22 mouse cellular contexts compared by ENCODE assay signal in genomic region chr3:84492148-84492547, GRCm38 (mm10). TPM values are rescaled to one million over a fixed set of nuclear protein-coding genes. Genes with fewer than 3 reads are reported as not detected.
DNase-seq lines count a peak whose midpoint lies in the region; ATAC-seq and TF ChIP-seq lines count a peak whose summit lies in the region.
"Had no signal": no experiment of that assay in that cellular context is flagged by ENCODE, and none has a peak within 500 bp of the region (broad histone marks: within the 10 kb centered on the region; RNA-seq: fewer than 3 reads in every experiment).

No protein-coding gene starts in this region.

- H3K27me3 ChIP-seq in forebrain, postnatal 0 days (ENCODE audit: insufficient read depth, low read length) = no peaks in the 10 kb centered on the region
- H3K27me3 ChIP-seq in forebrain, embryonic 10.5 days (ENCODE audit: poor library complexity, severe bottlenecking) = no peaks in the 10 kb centered on the region
- H3K27me3 ChIP-seq: embryonic facial prominence, embryonic 13.5 days; forebrain, embryonic 13.5 days; heart, embryonic 15.5 days; Patski had no signal

- H3K4me2 ChIP-seq in forebrain, postnatal 0 days (ENCODE audit: low read depth) = no peak overlapping the region
- H3K4me2 ChIP-seq: embryonic facial prominence, embryonic 13.5 days; forebrain, embryonic 13.5 days; heart, embryonic 11.5 days; heart, embryonic 15.5 days had no signal

- no peak overlapping the region for H3K27ac ChIP-seq in forebrain, postnatal 0 days (ENCODE audit: low read depth, low read length)
- no peak overlapping the region for H3K27ac ChIP-seq in forebrain, embryonic 10.5 days
- H3K27ac ChIP-seq: embryonic facial prominence, embryonic 13.5 days; forebrain, embryonic 13.5 days; heart, adult 2 months; heart, embryonic 15.5 days had no signal

- DNase-seq in forebrain, postnatal 0 days = no peak
- no peak for DNase-seq in forebrain, embryonic 10.5 days (ENCODE audit: extremely low spot score, low spot score)
- DNase-seq in lung, postnatal 25 days (ENCODE audit: low spot score) = peak; percentile 29
- DNase-seq in lung, postnatal 4 days = no peak
- no peak for DNase-seq in right cerebral cortex, postnatal 36 days (ENCODE audit: low spot score in 2 of 2)
- DNase-seq in gastrocnemius, postnatal 36 days = no peak
- DNase-seq: adrenal gland, postnatal 14 days; cerebellum, adult 11-12 months; cerebellum, adult 9-10 months; cerebellum, postnatal 25 days; heart, adult 2 months; heart, postnatal 14 days had no signal

- H3K9ac ChIP-seq in forebrain, postnatal 0 days = no peak overlapping the region
- H3K9ac ChIP-seq: embryonic facial prominence, embryonic 13.5 days; forebrain, embryonic 13.5 days; heart, embryonic 15.5 days had no signal

- H3K4me3 ChIP-seq in forebrain, postnatal 0 days (ENCODE audit: low read depth, low read length) = no peak overlapping the region
- no peak overlapping the region for H3K4me3 ChIP-seq in forebrain, embryonic 10.5 days
- H3K4me3 ChIP-seq: embryonic facial prominence, embryonic 13.5 days; forebrain, embryonic 13.5 days; heart, adult 2 months; heart, embryonic 15.5 days; hindbrain, embryonic 10.5 days had no signal

- H3K36me3 ChIP-seq in forebrain, postnatal 0 days (ENCODE audit: insufficient read depth) = no peaks in the 10 kb centered on the region
- peaks cover 19% of the 10 kb centered on the region for H3K36me3 ChIP-seq in forebrain, embryonic 10.5 days (replicated peaks)

- intact Hi-C loops in gastrocnemius, postnatal 36 days (cut with DNase I) = no loop called here

- TF ChIP-seq CTCF in forebrain, postnatal 0 days (IDR thresholded peaks at IDR 0.05; ENCODE audit: low read depth) = no peak

- 60% methylated on average over 4 of the region's 4 CpGs for WGBS in forebrain, postnatal 0 days
- 89% methylated on average over 4 of the region's 4 CpGs for WGBS in forebrain, embryonic 10.5 days

- peak; percentile 60; the same call in 1 of the 2 replicates for ATAC-seq in forebrain, postnatal 0 days
- peak; percentile 83 to 86 for ATAC-seq in hematopoietic stem cell, adult 5-6 weeks (replicated peaks in 1 of 2; ENCODE audit: insufficient read depth in 1 of 2, low FRiP score in 2 of 2, low TSS enrichment in 1 of 2, low read depth in 1 of 2, poor library complexity in 2 of 2, severe bottlenecking in 2 of 2)
- ATAC-seq: activated CD4-positive, CD25-positive, alpha-beta regulatory T cell, adult 4 months; forebrain, embryonic 13.5 days; hindbrain, embryonic 16.5 days; inflammation-experienced regulatory T-cells, adult 6 months; Patski had no signal

- H3K4me1 ChIP-seq in forebrain, postnatal 0 days (ENCODE audit: insufficient read depth) = no peaks in the 10 kb centered on the region
- peaks cover 23% of the 10 kb centered on the region for H3K4me1 ChIP-seq in forebrain, embryonic 10.5 days
- H3K4me1 ChIP-seq: heart, embryonic 15.5 days had no signal

- no peaks in the 10 kb centered on the region for H3K9me3 ChIP-seq in forebrain, postnatal 0 days (ENCODE audit: low read length)
- H3K9me3 ChIP-seq in forebrain, embryonic 10.5 days = no peaks in the 10 kb centered on the region
- H3K9me3 ChIP-seq: embryonic facial prominence, embryonic 13.5 days; forebrain, embryonic 13.5 days; heart, embryonic 15.5 days; hindbrain, embryonic 10.5 days had no signal

RNA-seq across cellular contexts. Expression of gene Fhdc1, which starts 11.9 kb away (rescaled TPM):
- total RNA-seq in forebrain, postnatal 0 days (2014; rRNA removed) = 3.5 and 3.7 TPM in 2 replicates
- polyA plus RNA-seq in forebrain, postnatal 0 days (2015; fragmentation: Nextera tagmentation; extraction: Ambion mirVana) = 1.6 and 1.7 TPM in 2 replicates
- polyA plus RNA-seq in forebrain, embryonic 10.5 days (2016; fragmentation: Nextera tagmentation; extraction: Ambion mirVana) = 1.2 and 1.9 TPM in 2 replicates
- 3.1 and 4.1 TPM in 2 replicates for total RNA-seq in hematopoietic stem cell, adult 5-6 weeks (2017)
- under 1 TPM; 0.23 to 0.44 TPM for total RNA-seq in gastrocnemius, postnatal 36 days (2021)
